Mouse (Mus musculus) brain, embryonic 14.5 days (tissue): ENCODE data around the gene Tuba1a. TPM values are rescaled to one million over a fixed set of nuclear protein-coding genes. Genes with fewer than 3 reads are reported as not detected.
A peak's percentile ranks its signal among the peaks of the same experiment; 100 is the strongest.

Experiments
- DNase-seq: peaks from one replicate; pipeline ENCODE4 v3.0.0-alpha.2; 2011; ENCODE audit warnings: low read depth
- CTCF ChIP-seq: fragments of 200-500 bp; IDR thresholded peaks from 2 replicates; pipeline ENCODE4 v1.5.1; 2012; ENCODE audit warnings: inconsistent platforms, mild to moderate bottlenecking, moderate library complexity, borderline replicate concordance; ENCODE audit not compliant: insufficient read depth, insufficient read length; ENCODE audit errors: extremely low read depth
- POLR2A ChIP-seq: fragments of 200-500 bp; IDR thresholded peaks from 2 replicates; pipeline ENCODE4 v1.6.1; 2012; ENCODE audit warnings: mild to moderate bottlenecking, inconsistent platforms, borderline replicate concordance; ENCODE audit not compliant: poor library complexity, insufficient read depth, insufficient read length, severe bottlenecking; ENCODE audit errors: extremely low read depth
- polyA plus RNA-seq: library from polyadenylated mRNA; depleted of rRNA; stranded (reverse); fragments of >200 nt; gene quantifications from 2 replicates; pipeline ENCODE4 v1.2.3, GENCODE M21; 2012; rRNA removed

Tuba1a gene
- 11,216 and 14,471 TPM in 2 replicates for polyA plus RNA-seq

GRCm38 (mm10) chr15:98953401-98954356 is at the start of gene Tuba1a, which contains the start of gene Gm49450:
Tuba1a (minus strand) TSS chr15:98953703.
Gm49450 (minus strand) TSS chr15:98953551.
- TF ChIP-seq CTCF: no peak
- peak; percentile 96; the same call in 1 of the 2 replicates for TF ChIP-seq POLR2A
- peak; percentile 100 for DNase-seq

GRCm38 (mm10) chr15:99001451-99001931 is 48.0 kb upstream of the Tuba1a start:
- no peak for DNase-seq
- TF ChIP-seq POLR2A (no peak), CTCF (no peak)

GRCm38 (mm10) chr15:99000535-99001283 is 47.2 kb upstream of the Tuba1a start:
- TF ChIP-seq CTCF (peak; percentile 48; the same call in 1 of the 2 replicates), POLR2A (no peak)
- DNase-seq: peak; percentile 78

- no peak for DNase-seq
- TF ChIP-seq CTCF (no peak), POLR2A (no peak)
These were observed 45.3 kb upstream of the Tuba1a start for GRCm38 (mm10) chr15:98998775-98999157.

GRCm38 (mm10) chr15:98997938-98998774 is 44.7 kb upstream of the Tuba1a start:
- TF ChIP-seq POLR2A: no peak
- TF ChIP-seq CTCF: no peak
- no peak for DNase-seq

GRCm38 (mm10) chr15:98996840-98997239 is 43.3 kb upstream of the Tuba1a start:
- DNase-seq: no peak
- no peak for TF ChIP-seq CTCF
- TF ChIP-seq POLR2A: no peak

- DNase-seq: no peak
- TF ChIP-seq CTCF (no peak), POLR2A (no peak)
These were observed 41.5 kb upstream of the Tuba1a start for GRCm38 (mm10) chr15:98994957-98995520.

GRCm38 (mm10) chr15:98993865-98994264 is 40.4 kb upstream of the Tuba1a start:
- TF ChIP-seq POLR2A: no peak
- TF ChIP-seq CTCF: peak; percentile 92
- DNase-seq: peak; percentile 98

- TF ChIP-seq CTCF (peak; percentile 99), POLR2A (no peak)
- DNase-seq: peak; percentile 96
These were observed 39.7 kb upstream of the Tuba1a start for GRCm38 (mm10) chr15:98993093-98993793.

GRCm38 (mm10) chr15:98992086-98992912 is 38.8 kb upstream of the Tuba1a start:
- DNase-seq: peak; percentile 97
- TF ChIP-seq POLR2A (0 out of 2 replicates have a peak, but pooled peaks have one; percentile 19), CTCF (no peak)
